Mouse (Mus musculus) adipocyte (in vitro differentiated cells): ENCODE results near the gene Dnase1l3.
A peak's percentile ranks its signal among the peaks of the same experiment; 100 is the strongest.

Source experiments
- DNase-seq: peaks from one replicate; pipeline ENCODE4 v3.0.0-alpha.2; 2016; ENCODE audit warnings: low spot score

Gene Dnase1l3

GRCm38 (mm10) chr14:7934166-7934565 lies 60.2 kb downstream of the Dnase1l3 start:
- DNase-seq, result peak; percentile 16

GRCm38 (mm10) chr14:7932151-7932550 lies 62.2 kb downstream of the Dnase1l3 start:
- no peak for DNase-seq

- no peak for DNase-seq
These were observed 65.3 kb downstream of the Dnase1l3 start for GRCm38 (mm10) chr14:7929029-7929428.

- DNase-seq, result no peak
These were observed 66.0 kb downstream of the Dnase1l3 start for GRCm38 (mm10) chr14:7928362-7928761.

GRCm38 (mm10) chr14:7923635-7924034 lies 70.7 kb downstream of the Dnase1l3 start:
- no peak for DNase-seq

GRCm38 (mm10) chr14:7921459-7921858 lies 72.9 kb downstream of the Dnase1l3 start:
- no peak for DNase-seq

- DNase-seq, result no peak
These were observed 74.5 kb downstream of the Dnase1l3 start for GRCm38 (mm10) chr14:7919921-7920320.

- peak; percentile 12 for DNase-seq
These were observed 75.1 kb downstream of the Dnase1l3 start for GRCm38 (mm10) chr14:7919309-7919708.

- DNase-seq, result peak; percentile 3
These were observed 76.0 kb downstream of the Dnase1l3 start for GRCm38 (mm10) chr14:7918150-7918991.
